Mouse (Mus musculus) hindbrain, embryonic 14.5 days (tissue): Measurements from ENCODE around the gene Prkacb. TPM values are rescaled to one million over a fixed set of nuclear protein-coding genes. Genes with fewer than 3 reads are reported as not detected.
A peak's percentile ranks its signal among the peaks of the same experiment; 100 is the strongest.

Experiments used
- ATAC-seq: fragments of 200-750 bp; cut with Nextera tagmentation; 2 replicates; pipeline ENCODE4 v1.8.0; 2017; ENCODE audit warnings: moderate number of reproducible peaks, mild to moderate bottlenecking, moderate TSS enrichment, moderate library complexity; ENCODE audit not compliant: low FRiP score
- DNase-seq: peaks from one replicate; pipeline ENCODE4 v3.0.0-alpha.2; 2015; ENCODE audit warnings: low spot score
- H3K27ac ChIP-seq: fragments of 300-500 bp; sonication (generic); 2 replicates; pipeline ENCODE4 v1.5.1; 2014; ENCODE audit warnings: mild to moderate bottlenecking, moderate library complexity
- H3K27me3 ChIP-seq: fragments of 300-500 bp; sonication (generic); 2 replicates; pipeline ENCODE4 v1.6.1; 2014; ENCODE audit warnings: mild to moderate bottlenecking, low read length, mixed read lengths; ENCODE audit not compliant: control insufficient read depth, insufficient read depth
- H3K36me3 ChIP-seq: fragments of 300-500 bp; sonication (generic); replicated peaks from 2 replicates; pipeline ENCODE4 v1.6.1; 2014; ENCODE audit not compliant: control insufficient read depth, insufficient read depth
- H3K4me1 ChIP-seq: fragments of 300-500 bp; sonication (generic); replicated peaks from 2 replicates; pipeline ENCODE4 v1.6.1; 2014; ENCODE audit warnings: antibody characterized with exemption, low read length, mixed read lengths; ENCODE audit not compliant: control insufficient read depth, insufficient read depth
- H3K4me2 ChIP-seq: fragments of 300-500 bp; sonication (generic); replicated peaks from 2 replicates; pipeline ENCODE4 v1.6.1; 2014; ENCODE audit warnings: mild to moderate bottlenecking, moderate library complexity
- H3K4me3 ChIP-seq: fragments of 300-500 bp; sonication (generic); replicated peaks from 2 replicates; pipeline ENCODE4 v1.5.1; 2014; ENCODE audit warnings: mild to moderate bottlenecking, low read length
- H3K9ac ChIP-seq: fragments of 300-500 bp; sonication (generic); 2 replicates; pipeline ENCODE4 v1.6.1; 2014
- H3K9me3 ChIP-seq: fragments of 300-500 bp; sonication (generic); 2 replicates; pipeline ENCODE4 v1.6.1; 2016; ENCODE audit warnings: low read length; ENCODE audit not compliant: control insufficient read depth
- WGBS: fragments of 180-500 bp; shearing (Covaris S2); extraction: QIAGEN DNeasy Blood & Tissue Kit; methylation state at CpG from one replicate; pipeline ENCODE4 v1.1.7; 2014; 5-methylcytosine and 5-hydroxymethylcytosine counted together
- polyA plus RNA-seq: library from polyadenylated mRNA; unstranded; fragments of >200 nt; fragmentation: Nextera tagmentation; extraction: Ambion mirVana; gene quantifications from 2 replicates; pipeline ENCODE4 v1.2.1, GENCODE M21; 2014

Gene Prkacb
- polyA plus RNA-seq, 1 experiment from 2014 or later: 216 TPM

- Histone ChIP-seq H3K9me3 (no peaks in the 10 kb centered on the region), H3K36me3 (no peaks in the 10 kb centered on the region), H3K4me1 (0 out of 2 replicates have a peak, but pooled peaks cover 3% of the 10 kb centered on the region), H3K27me3 (no peaks in the 10 kb centered on the region), H3K9ac (no peak overlapping the region), H3K27ac (no peak overlapping the region), H3K4me2 (no peak overlapping the region), H3K4me3 (no peak overlapping the region)
- ATAC-seq (no peak), DNase-seq (no peak)
- 95% methylated on average over 8 of the region's 8 CpGs for whole genome bisulfite sequencing
These were observed 126.4 kb downstream of the Prkacb start for GRCm38 (mm10) chr3:146686428-146686827.

GRCm38 (mm10) chr3:146684811-146685675 is 127.7 kb downstream of the Prkacb start, which contains the start of gene Samd13:
TSS of gene Samd13 (minus strand) at chr3:146685592.
- Histone ChIP-seq H3K9me3 (no peaks in the 10 kb centered on the region), H3K9ac (peak within 1 kb of the TSS; percentile 51), H3K27ac (no peak within 1 kb of the TSS), H3K4me1 (0 out of 2 replicates have a peak, but pooled peaks cover 3% of the 10 kb centered on the region), H3K4me2 (peak within 1 kb of the TSS; percentile 87), H3K36me3 (no peaks in the 10 kb centered on the region), H3K27me3 (no peaks in the 10 kb centered on the region), H3K4me3 (peak within 1 kb of the TSS; percentile 48)
- ATAC-seq: peak; percentile 91
- 4% methylated on average over 50 of the region's 50 CpGs for WGBS
- peak; percentile 66 for DNase-seq

- H3K9ac ChIP-seq: no peak overlapping the region
- WGBS: 93% methylated on average over 2 of the region's 2 CpGs
- H3K27me3 ChIP-seq: no peaks in the 10 kb centered on the region
- H3K9me3 ChIP-seq: no peaks in the 10 kb centered on the region
- DNase-seq (no peak), ATAC-seq (no peak)
- H3K4me2 ChIP-seq: no peak overlapping the region
- H3K4me3 ChIP-seq: no peak overlapping the region
- 0 out of 2 replicates have a peak, but pooled peaks cover 3% of the 10 kb centered on the region for H3K4me1 ChIP-seq
- no peaks in the 10 kb centered on the region for H3K36me3 ChIP-seq
- H3K27ac ChIP-seq: no peak overlapping the region
These were observed 129.7 kb downstream of the Prkacb start for GRCm38 (mm10) chr3:146683095-146683494.

- 51% methylated on average over 13 of the region's 13 CpGs for WGBS
- no peak overlapping the region for H3K27ac ChIP-seq
- 0 out of 2 replicates have a peak, but pooled peaks cover 3% of the 10 kb centered on the region for H3K4me1 ChIP-seq
- H3K4me2 ChIP-seq: peak overlapping the region; percentile 43
- no peaks in the 10 kb centered on the region for H3K27me3 ChIP-seq
- no peak overlapping the region for H3K9ac ChIP-seq
- no peaks in the 10 kb centered on the region for H3K9me3 ChIP-seq
- no peaks in the 10 kb centered on the region for H3K36me3 ChIP-seq
- no peak for ATAC-seq
- H3K4me3 ChIP-seq: peak overlapping the region; percentile 15
- peak; percentile 74 for DNase-seq
These were observed 130.6 kb downstream of the Prkacb start for GRCm38 (mm10) chr3:146682140-146682651.

GRCm38 (mm10) chr3:146681696-146682095 is 131.1 kb downstream of the Prkacb start:
- H3K4me3 ChIP-seq: peak overlapping the region; percentile 15; the same call in 1 of the 2 replicates
- H3K27ac ChIP-seq: no peak overlapping the region
- WGBS: 75% methylated on average over 8 of the region's 8 CpGs
- no peaks in the 10 kb centered on the region for H3K27me3 ChIP-seq
- H3K4me2 ChIP-seq: peak overlapping the region; percentile 43
- DNase-seq (no peak), ATAC-seq (no peak)
- no peaks in the 10 kb centered on the region for H3K9me3 ChIP-seq
- H3K4me1 ChIP-seq: 0 out of 2 replicates have a peak, but pooled peaks cover 3% of the 10 kb centered on the region
- no peaks in the 10 kb centered on the region for H3K36me3 ChIP-seq
- no peak overlapping the region for H3K9ac ChIP-seq

GRCm38 (mm10) chr3:146680625-146681024 is 132.2 kb downstream of the Prkacb start:
- no peaks in the 10 kb centered on the region for H3K36me3 ChIP-seq
- H3K27me3 ChIP-seq: no peaks in the 10 kb centered on the region
- no peak overlapping the region for H3K27ac ChIP-seq
- DNase-seq (no peak), ATAC-seq (no peak)
- 0 out of 2 replicates have a peak, but pooled peaks cover 3% of the 10 kb centered on the region for H3K4me1 ChIP-seq
- H3K4me3 ChIP-seq: no peak overlapping the region
- H3K4me2 ChIP-seq: no peak overlapping the region
- no peak overlapping the region for H3K9ac ChIP-seq
- 95% methylated on average over 13 of the region's 13 CpGs for WGBS
- H3K9me3 ChIP-seq: no peaks in the 10 kb centered on the region

GRCm38 (mm10) chr3:146679646-146680045 is 133.1 kb downstream of the Prkacb start:
- no peak overlapping the region for H3K9ac ChIP-seq
- no peak overlapping the region for H3K4me2 ChIP-seq
- no peak overlapping the region for H3K27ac ChIP-seq
- no peaks in the 10 kb centered on the region for H3K4me1 ChIP-seq
- no peaks in the 10 kb centered on the region for H3K36me3 ChIP-seq
- 93% methylated on average over 16 of the region's 16 CpGs for WGBS
- H3K4me3 ChIP-seq: no peak overlapping the region
- ATAC-seq: no peak
- H3K9me3 ChIP-seq: no peaks in the 10 kb centered on the region
- no peaks in the 10 kb centered on the region for H3K27me3 ChIP-seq
- no peak for DNase-seq

Other genes with a start within 250 kb of the Prkacb start
- gene Uox, start 242.6 kb downstream of the Prkacb start, polyA plus RNA-seq: not detected in 2 replicates
- not detected in 2 replicates for gene Dnase2b, start 197.4 kb downstream of the Prkacb start, polyA plus RNA-seq
- not detected in 2 replicates for gene 4930503B20Rik, start 161.7 kb downstream of the Prkacb start, polyA plus RNA-seq
- gene Samd13, start 127.4 kb downstream of the Prkacb start, polyA plus RNA-seq: 0.24 and 0.50 TPM in 2 replicates
- 8.8 and 10.2 TPM in 2 replicates for gene Ttll7, start 39.4 kb upstream of the Prkacb start, polyA plus RNA-seq